Mouse (Mus musculus): ENCODE results near the gene Dpp9. TPM values are rescaled to one million over a fixed set of nuclear protein-coding genes. Genes with fewer than 3 reads are reported as not detected.
A peak's percentile ranks its signal among the peaks of the same experiment; 100 is the strongest.

Gene Dpp9
- polyA plus RNA-seq, 1 experiment, result 54.7 TPM

DNA sequence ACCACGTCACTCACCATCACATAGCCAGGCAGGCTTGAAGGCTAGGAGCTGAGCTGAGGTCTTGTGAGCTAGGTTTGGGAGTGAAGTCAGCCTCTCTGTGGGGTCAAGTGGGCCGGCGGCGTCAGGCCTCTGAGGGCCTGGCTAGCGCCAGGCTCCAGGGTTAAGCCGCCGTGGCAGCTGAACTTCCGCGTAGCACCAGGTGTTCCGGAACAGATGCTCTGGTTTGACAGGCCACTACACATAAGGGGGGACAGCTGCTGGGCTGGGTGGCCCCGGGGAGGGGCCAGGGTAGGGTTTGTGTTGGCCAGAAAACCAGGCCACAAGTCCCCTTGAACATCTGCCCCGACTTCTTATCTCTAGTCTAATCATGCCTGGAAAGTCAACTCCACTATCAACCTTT is 71.3 kb downstream of the Dpp9 start:
- Histone ChIP-seq H3K27ac (ENCODE audit: insufficient read depth, low read length) (no peak overlapping the region), H3K4me3 (replicated peaks; ENCODE audit: insufficient read depth, low read depth, low read length) (no peak overlapping the region), H3K27me3 (ENCODE audit: control insufficient read depth, insufficient read depth, low read length) (no peaks in the 10 kb centered on the region; the same call in 1 of the 2 replicates), H3K4me1 (ENCODE audit: control insufficient read depth, insufficient read depth, low read length) (no peaks in the 10 kb centered on the region)
- WGBS, result 54% methylated on average over 12 of the region's 12 CpGs
- no peak for DNase-seq
- TF ChIP-seq CTCF (IDR thresholded peaks at IDR 0.05; ENCODE audit: borderline replicate concordance, insufficient read depth, low read depth, low read length) (no peak), POLR2A (IDR thresholded peaks at IDR 0.05; ENCODE audit: borderline replicate concordance, insufficient read depth, low read length) (no peak)

DNA sequence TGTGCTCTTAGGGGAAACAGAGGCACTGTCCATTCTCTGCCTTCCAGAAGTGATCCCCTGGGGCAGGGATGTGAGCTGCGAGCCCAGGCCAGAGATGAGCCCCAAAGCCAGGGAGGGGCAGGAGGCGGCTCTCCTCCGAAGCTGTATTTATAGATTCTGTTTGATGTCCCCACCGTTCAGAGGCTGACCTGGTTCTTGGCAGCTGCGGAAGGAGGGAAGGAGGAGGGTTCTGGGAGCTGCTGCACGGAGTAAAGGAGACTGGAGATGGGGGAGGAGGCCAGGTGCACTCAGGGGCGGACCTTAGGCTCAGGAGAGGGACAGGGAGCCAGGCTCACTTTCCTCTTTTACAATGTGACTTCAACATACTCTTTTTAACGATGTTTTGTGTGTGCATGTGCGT is 72.6 kb downstream of the Dpp9 start:
- 36% methylated on average over 9 of the region's 9 CpGs for WGBS
- no peak for DNase-seq
- Histone ChIP-seq H3K4me3 (replicated peaks; ENCODE audit: insufficient read depth, low read depth, low read length) (no peak overlapping the region), H3K27me3 (ENCODE audit: control insufficient read depth, insufficient read depth, low read length) (no peaks in the 10 kb centered on the region; the same call in 1 of the 2 replicates), H3K4me1 (ENCODE audit: control insufficient read depth, insufficient read depth, low read length) (no peaks in the 10 kb centered on the region), H3K27ac (ENCODE audit: insufficient read depth, low read length) (no peak overlapping the region)
- TF ChIP-seq CTCF (IDR thresholded peaks at IDR 0.05; ENCODE audit: borderline replicate concordance, insufficient read depth, low read depth, low read length) (no peak), POLR2A (IDR thresholded peaks at IDR 0.05; ENCODE audit: borderline replicate concordance, insufficient read depth, low read length) (no peak)

DNA sequence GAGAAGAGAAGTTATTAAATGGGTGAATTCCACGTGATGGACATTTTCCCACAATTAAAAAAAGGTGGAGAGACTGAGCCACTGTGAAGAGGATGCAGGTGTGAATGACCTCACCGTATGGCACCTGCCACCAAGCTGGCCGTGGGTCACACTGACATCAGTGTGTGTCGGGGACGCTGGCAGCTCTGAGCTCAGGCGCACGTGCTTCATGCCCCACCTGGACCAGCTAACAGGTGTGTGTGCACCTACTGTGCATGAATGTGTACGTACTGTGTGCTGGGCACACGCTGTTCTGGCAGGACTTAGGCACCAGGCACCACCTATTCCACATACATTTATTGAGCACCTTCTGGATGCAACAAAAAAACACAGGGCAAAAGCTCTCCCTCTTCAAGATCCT is 74.2 kb downstream of the Dpp9 start:
- Histone ChIP-seq H3K4me1 (ENCODE audit: control insufficient read depth, insufficient read depth, low read length) (peaks cover 5% of the 10 kb centered on the region; the same call in 1 of the 2 replicates), H3K27me3 (ENCODE audit: control insufficient read depth, insufficient read depth, low read length) (no peaks in the 10 kb centered on the region; the same call in 1 of the 2 replicates), H3K4me3 (replicated peaks; ENCODE audit: insufficient read depth, low read depth, low read length) (no peak overlapping the region), H3K27ac (ENCODE audit: insufficient read depth, low read length) (no peak overlapping the region)
- DNase-seq, result no peak
- TF ChIP-seq CTCF (IDR thresholded peaks at IDR 0.05; ENCODE audit: borderline replicate concordance, insufficient read depth, low read depth, low read length) (no peak), POLR2A (IDR thresholded peaks at IDR 0.05; ENCODE audit: borderline replicate concordance, insufficient read depth, low read length) (no peak)
- WGBS, result 65% methylated on average over 9 of the region's 9 CpGs

DNA sequence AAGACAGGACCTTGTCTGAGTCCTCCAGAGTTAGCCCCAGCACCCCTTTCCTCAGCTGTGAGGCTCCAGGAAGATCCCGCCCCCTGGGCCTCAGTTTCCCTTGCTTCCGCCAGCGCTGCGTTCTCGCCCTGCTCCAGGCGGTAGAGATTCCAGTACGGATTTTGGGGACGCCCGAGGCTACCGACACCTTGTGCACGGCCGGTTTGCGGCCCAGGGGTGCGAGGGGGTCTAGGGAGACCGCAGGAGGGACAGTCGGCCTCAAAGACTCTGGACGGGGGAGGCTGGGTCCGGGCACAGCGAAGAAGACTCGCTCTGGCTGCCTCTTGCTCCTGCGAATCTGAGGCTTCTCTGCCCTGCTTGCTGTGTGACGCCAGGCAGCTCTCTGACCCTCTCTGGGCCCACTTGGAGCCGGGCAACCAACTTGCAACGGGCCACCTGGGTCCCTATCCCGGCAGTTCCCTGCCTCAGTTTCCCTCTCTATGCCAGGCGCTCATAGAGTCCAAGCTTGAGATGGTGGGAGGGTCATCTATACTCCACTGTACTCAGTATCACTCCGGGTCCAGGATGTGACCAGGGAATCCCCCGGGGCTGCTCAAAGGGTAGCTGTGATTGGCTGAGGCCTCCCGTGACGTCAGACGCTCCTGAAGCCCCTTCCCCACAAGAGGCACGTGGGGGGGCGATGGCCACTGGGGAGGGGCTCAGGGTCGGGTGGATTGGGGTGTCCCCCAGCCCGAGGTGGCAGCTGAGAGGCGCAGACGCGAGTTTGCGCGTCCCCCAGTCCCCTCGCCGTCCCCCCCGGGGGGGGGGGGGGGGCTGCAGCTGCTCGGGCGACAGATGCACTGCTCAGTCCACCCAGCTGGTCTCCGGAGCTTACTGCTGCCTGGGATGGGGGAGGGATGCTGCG is 76.8 kb downstream of the Dpp9 start:
- 2% methylated on average over 38 of the region's 47 CpGs for WGBS
- Histone ChIP-seq H3K27ac (ENCODE audit: insufficient read depth, low read length) (no peak overlapping the region), H3K4me1 (ENCODE audit: control insufficient read depth, insufficient read depth, low read length) (peaks cover 13% of the 10 kb centered on the region), H3K27me3 (ENCODE audit: control insufficient read depth, insufficient read depth, low read length) (no peaks in the 10 kb centered on the region), H3K4me3 (replicated peaks; ENCODE audit: insufficient read depth, low read depth, low read length) (peak overlapping the region; percentile 61)
- peak; percentile 70 to 83 for DNase-seq
- TF ChIP-seq POLR2A (IDR thresholded peaks at IDR 0.05; ENCODE audit: borderline replicate concordance, insufficient read depth, low read length), result peak; percentile 50; the same call in 1 of the 2 replicates
- TF ChIP-seq CTCF (IDR thresholded peaks at IDR 0.05; ENCODE audit: borderline replicate concordance, insufficient read depth, low read depth, low read length), result no peak

DNA sequence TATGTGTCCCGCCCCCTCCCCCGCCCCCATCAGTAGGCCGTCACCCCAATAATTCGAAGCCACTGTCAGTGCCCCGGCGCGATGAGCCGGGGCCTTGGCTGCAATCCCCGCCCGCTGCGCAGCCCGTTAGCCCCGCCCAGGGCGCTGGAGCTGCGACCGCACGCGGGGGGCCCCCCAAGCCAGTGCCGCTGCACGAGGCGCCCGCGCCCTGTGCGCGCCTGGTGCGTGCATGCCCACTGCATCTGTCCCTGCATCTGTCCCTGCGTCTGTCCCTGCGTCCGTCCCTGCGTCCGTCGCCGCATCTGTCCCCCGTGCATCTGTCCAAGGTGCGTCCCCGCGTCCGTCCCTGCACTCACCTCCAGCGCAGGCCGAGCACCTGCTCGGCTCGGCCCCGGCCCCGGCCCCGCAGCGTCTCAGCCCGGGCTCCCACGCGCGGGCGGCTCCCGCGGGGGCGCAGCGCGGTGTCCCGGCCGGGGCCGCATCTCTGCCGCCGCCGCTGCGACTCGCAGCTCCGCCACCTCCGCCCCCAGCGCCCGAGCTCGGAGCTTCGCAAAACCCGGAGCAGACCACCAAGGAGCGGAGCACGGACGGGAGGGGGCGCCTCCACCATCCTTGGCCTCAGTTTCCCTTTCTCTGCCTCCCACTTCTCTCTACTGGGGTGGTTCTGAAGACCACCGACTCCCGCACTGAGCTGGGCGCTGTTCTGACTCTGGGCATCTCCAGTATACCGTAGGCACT is 78.7 kb downstream of the Dpp9 start, which contains the start of gene Sema6b:
Sema6b (minus strand) TSS at position 486 of the 738 bp plus-strand sequence.
- WGBS, result 2% methylated on average over 79 of the region's 79 CpGs
- Histone ChIP-seq H3K4me1 (ENCODE audit: control insufficient read depth, insufficient read depth, low read length) (peaks cover 13% of the 10 kb centered on the region), H3K27ac (ENCODE audit: insufficient read depth, low read length) (peak within 1 kb of the TSS; percentile 65), H3K4me3 (replicated peaks; ENCODE audit: insufficient read depth, low read depth, low read length) (peak within 1 kb of the TSS; percentile 60), H3K27me3 (ENCODE audit: control insufficient read depth, insufficient read depth, low read length) (no peaks in the 10 kb centered on the region)
- no peak for TF ChIP-seq CTCF (IDR thresholded peaks at IDR 0.05; ENCODE audit: borderline replicate concordance, insufficient read depth, low read depth, low read length)
- peak; percentile 41; the same call in 1 of the 2 replicates for TF ChIP-seq POLR2A (IDR thresholded peaks at IDR 0.05; ENCODE audit: borderline replicate concordance, insufficient read depth, low read length)
- peak; percentile 82 to 89 for DNase-seq

DNA sequence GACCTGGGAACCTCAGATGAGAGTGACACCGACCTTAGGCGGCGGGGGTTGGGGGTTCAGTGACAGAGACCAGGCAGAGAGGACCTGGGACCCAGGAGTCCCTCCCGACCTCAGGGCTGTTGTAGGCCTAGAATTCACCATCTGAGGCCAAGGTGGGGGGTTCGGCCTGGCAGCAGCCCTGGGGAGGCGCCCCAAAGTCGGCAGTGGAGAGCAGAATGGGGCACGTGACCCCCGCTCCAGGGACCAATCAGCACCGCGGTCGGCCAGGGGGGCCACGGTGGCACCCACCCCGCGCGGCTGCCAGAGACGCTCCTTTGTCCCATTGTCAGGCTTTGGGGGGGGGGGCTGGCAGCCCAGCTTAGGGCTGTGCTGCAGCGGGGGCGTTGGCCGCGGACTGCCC is 79.3 kb downstream of the Dpp9 start:
- H3K27me3 ChIP-seq (ENCODE audit: control insufficient read depth, insufficient read depth, low read length), result no peaks in the 10 kb centered on the region
- H3K4me1 ChIP-seq (ENCODE audit: control insufficient read depth, insufficient read depth, low read length), result peaks cover 13% of the 10 kb centered on the region
- peak overlapping the region; percentile 60 for H3K4me3 ChIP-seq (replicated peaks; ENCODE audit: insufficient read depth, low read depth, low read length)
- peak; percentile 55 to 56 for DNase-seq
- peak overlapping the region; percentile 43; the same call in 1 of the 2 replicates for H3K27ac ChIP-seq (ENCODE audit: insufficient read depth, low read length)
- 8% methylated on average over 20 of the region's 21 CpGs for WGBS
- TF ChIP-seq CTCF (IDR thresholded peaks at IDR 0.05; ENCODE audit: borderline replicate concordance, insufficient read depth, low read depth, low read length), result no peak
- no peak for TF ChIP-seq POLR2A (IDR thresholded peaks at IDR 0.05; ENCODE audit: borderline replicate concordance, insufficient read depth, low read length)

DNA sequence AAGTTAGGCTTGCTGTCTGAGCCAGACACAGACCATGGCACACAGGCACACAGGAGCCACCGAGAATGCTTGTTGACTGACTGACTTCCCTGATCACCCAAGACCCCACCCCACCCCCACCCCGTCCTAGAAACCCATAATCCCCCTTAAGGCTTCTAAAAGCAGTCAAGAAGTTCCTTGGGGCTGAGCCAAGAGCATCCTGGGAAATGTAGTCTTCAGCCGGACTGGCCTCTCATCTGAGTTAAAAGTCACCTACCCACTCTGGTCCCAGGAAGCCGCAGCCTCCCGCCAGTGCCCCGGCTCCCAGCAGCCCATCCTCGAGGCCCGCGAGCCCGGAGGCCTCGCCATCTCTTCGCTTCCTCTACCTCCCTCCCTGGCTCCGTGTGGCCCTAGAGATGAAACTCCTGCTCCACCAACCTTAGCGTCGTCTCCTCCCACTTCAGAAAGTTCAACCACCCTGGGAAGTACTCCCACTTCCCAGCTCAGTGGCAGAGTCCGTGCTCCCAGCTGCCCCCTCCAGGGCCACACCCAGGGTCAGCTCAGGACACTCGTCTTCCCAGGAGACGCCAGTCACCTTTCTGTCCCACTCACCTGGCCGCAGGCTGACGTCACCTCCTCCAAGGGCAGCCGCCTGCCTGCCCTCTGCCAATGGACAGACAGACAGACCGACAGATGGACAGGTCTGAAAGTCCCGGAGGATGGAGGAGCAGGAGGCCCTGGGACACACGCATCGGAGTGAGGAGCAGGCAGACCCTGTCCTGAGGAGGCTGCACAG is 80.7 kb downstream of the Dpp9 start:
- WGBS, result 25% methylated on average over 25 of the region's 25 CpGs
- no peak for TF ChIP-seq POLR2A (IDR thresholded peaks at IDR 0.05; ENCODE audit: borderline replicate concordance, insufficient read depth, low read length)
- no peak for TF ChIP-seq CTCF (IDR thresholded peaks at IDR 0.05; ENCODE audit: borderline replicate concordance, insufficient read depth, low read depth, low read length)
- Histone ChIP-seq H3K27me3 (ENCODE audit: control insufficient read depth, insufficient read depth, low read length) (no peaks in the 10 kb centered on the region), H3K4me3 (replicated peaks; ENCODE audit: insufficient read depth, low read depth, low read length) (peak overlapping the region; percentile 60), H3K27ac (ENCODE audit: insufficient read depth, low read length) (no peak overlapping the region), H3K4me1 (ENCODE audit: control insufficient read depth, insufficient read depth, low read length) (peaks cover 13% of the 10 kb centered on the region)
- DNase-seq, result peak; percentile 25 to 36

Other genes with a start within 250 kb of the Dpp9 start
- 122 and 127 TPM in 2 replicates for gene Shd, start 248.4 kb downstream of the Dpp9 start, polyA plus RNA-seq (2012; rRNA removed)
- 88.0 and 91.3 TPM in 2 replicates for gene Fsd1, start 232.4 kb downstream of the Dpp9 start, polyA plus RNA-seq (2012; rRNA removed)
- 51.8 and 64.1 TPM in 2 replicates for gene Stap2, start 213.3 kb downstream of the Dpp9 start, polyA plus RNA-seq (2012; rRNA removed)
- gene Mpnd, start 213.2 kb downstream of the Dpp9 start, polyA plus RNA-seq (2012; rRNA removed), result 183 and 193 TPM in 2 replicates
- gene Sh3gl1, start 182.3 kb downstream of the Dpp9 start, polyA plus RNA-seq (2012; rRNA removed), result 69.5 and 82.5 TPM in 2 replicates
- gene Chaf1a, start 178.5 kb downstream of the Dpp9 start, polyA plus RNA-seq (2012; rRNA removed), result 2.9 and 3.3 TPM in 2 replicates
- 114 TPM in 2 replicates for gene Ubxn6, start 143.9 kb downstream of the Dpp9 start, polyA plus RNA-seq (2012; rRNA removed)
- gene Hdgfl2, start 139.3 kb downstream of the Dpp9 start, polyA plus RNA-seq (2012; rRNA removed), result 109 and 116 TPM in 2 replicates
- gene Plin4, start 109.1 kb downstream of the Dpp9 start, polyA plus RNA-seq (2012; rRNA removed), result 1.1 and 1.7 TPM in 2 replicates
- gene Plin5, start 101.3 kb downstream of the Dpp9 start, polyA plus RNA-seq (2012; rRNA removed), result 0.38 and 0.54 TPM in 2 replicates
- 0.93 and 1.6 TPM in 2 replicates for gene Lrg1, start 96.9 kb downstream of the Dpp9 start, polyA plus RNA-seq (2012; rRNA removed)
- 51.8 and 54.3 TPM in 2 replicates for gene Sema6b, start 78.6 kb downstream of the Dpp9 start, polyA plus RNA-seq (2012; rRNA removed)
- 1.7 and 1.9 TPM in 2 replicates for gene Tnfaip8l1, start 56.4 kb downstream of the Dpp9 start, polyA plus RNA-seq (2012; rRNA removed)
- 44.5 and 45.0 TPM in 2 replicates for gene Mydgf, start 35.0 kb downstream of the Dpp9 start, polyA plus RNA-seq (2012; rRNA removed)
- gene Fem1a, start 37.9 kb upstream of the Dpp9 start, polyA plus RNA-seq (2012; rRNA removed), result 19.9 and 21.8 TPM in 2 replicates
- 4.5 and 4.7 TPM in 2 replicates for gene Ticam1, start 57.9 kb upstream of the Dpp9 start, polyA plus RNA-seq (2012; rRNA removed)
- 15.6 and 20.9 TPM in 2 replicates for gene Plin3, start 74.0 kb upstream of the Dpp9 start, polyA plus RNA-seq (2012; rRNA removed)
- gene Arrdc5, start 81.4 kb upstream of the Dpp9 start, polyA plus RNA-seq (2012; rRNA removed), result not detected in 2 replicates
- gene Uhrf1, start 84.4 kb upstream of the Dpp9 start, polyA plus RNA-seq (2012; rRNA removed), result 0.65 and 0.71 TPM in 2 replicates
- 45.8 and 50.9 TPM in 2 replicates for gene Kdm4b, start 107.2 kb upstream of the Dpp9 start, polyA plus RNA-seq (2012; rRNA removed)